Mouse (Mus musculus) limb, embryonic 12.5 days (tissue): ENCODE data around the gene Olfr110. TPM values are rescaled to one million over a fixed set of nuclear protein-coding genes. Genes with fewer than 3 reads are reported as not detected.
"Not testable (repeated sequence)": the region's sequence is repeated elsewhere in the genome, so short reads cannot be mapped to it uniquely, and the experiment has no call there.

Source experiments
- ATAC-seq: fragments of 200-750 bp; cut with Nextera tagmentation; 2 replicates; pipeline ENCODE4 v1.8.0; 2017; ENCODE audit warnings: low read depth, moderate TSS enrichment; ENCODE audit not compliant: insufficient number of reproducible peaks, insufficient read depth, low FRiP score, low TSS enrichment
- H3K27ac ChIP-seq: fragments of 300-500 bp; sonication (generic); 2 replicates; pipeline ENCODE4 v1.5.1; 2016; ENCODE audit warnings: mild to moderate bottlenecking, moderate library complexity
- H3K27me3 ChIP-seq: fragments of 300-500 bp; sonication (generic); 2 replicates; pipeline ENCODE4 v1.6.1; 2016; ENCODE audit warnings: mild to moderate bottlenecking, moderate library complexity
- H3K36me3 ChIP-seq: fragments of 300-500 bp; sonication (generic); 2 replicates; pipeline ENCODE4 v1.6.1; 2016; ENCODE audit warnings: mild to moderate bottlenecking, moderate library complexity
- H3K4me1 ChIP-seq: fragments of 300-500 bp; sonication (generic); replicated peaks from 2 replicates; pipeline ENCODE4 v1.6.1; 2016
- H3K4me2 ChIP-seq: fragments of 300-500 bp; sonication (generic); 2 replicates; pipeline ENCODE4 v1.6.1; 2016; ENCODE audit warnings: mild to moderate bottlenecking, moderate library complexity
- H3K4me3 ChIP-seq: fragments of 300-500 bp; sonication (generic); replicated peaks from 2 replicates; pipeline ENCODE4 v1.5.1; 2016; ENCODE audit warnings: mild to moderate bottlenecking
- H3K9ac ChIP-seq: fragments of 300-500 bp; sonication (generic); replicated peaks from 2 replicates; pipeline ENCODE4 v1.6.1; 2016; ENCODE audit warnings: mild to moderate bottlenecking, moderate library complexity
- H3K9me3 ChIP-seq: fragments of 300-500 bp; sonication (generic); 2 replicates; pipeline ENCODE4 v1.6.1; 2016; ENCODE audit warnings: mild to moderate bottlenecking, moderate library complexity
- WGBS: fragments of 180-500 bp; shearing (Covaris S2); methylation state at CpG from one replicate; pipeline ENCODE4 v1.1.7; 2016; 5-methylcytosine and 5-hydroxymethylcytosine counted together
- polyA plus RNA-seq: library from polyadenylated mRNA; unstranded; fragments of >200 nt; fragmentation: Nextera tagmentation; extraction: Ambion mirVana; gene quantifications from 2 replicates; pipeline ENCODE4 v1.2.1, GENCODE M21; 2016

Gene Olfr110
- polyA plus RNA-seq = not detected in 2 replicates

DNA sequence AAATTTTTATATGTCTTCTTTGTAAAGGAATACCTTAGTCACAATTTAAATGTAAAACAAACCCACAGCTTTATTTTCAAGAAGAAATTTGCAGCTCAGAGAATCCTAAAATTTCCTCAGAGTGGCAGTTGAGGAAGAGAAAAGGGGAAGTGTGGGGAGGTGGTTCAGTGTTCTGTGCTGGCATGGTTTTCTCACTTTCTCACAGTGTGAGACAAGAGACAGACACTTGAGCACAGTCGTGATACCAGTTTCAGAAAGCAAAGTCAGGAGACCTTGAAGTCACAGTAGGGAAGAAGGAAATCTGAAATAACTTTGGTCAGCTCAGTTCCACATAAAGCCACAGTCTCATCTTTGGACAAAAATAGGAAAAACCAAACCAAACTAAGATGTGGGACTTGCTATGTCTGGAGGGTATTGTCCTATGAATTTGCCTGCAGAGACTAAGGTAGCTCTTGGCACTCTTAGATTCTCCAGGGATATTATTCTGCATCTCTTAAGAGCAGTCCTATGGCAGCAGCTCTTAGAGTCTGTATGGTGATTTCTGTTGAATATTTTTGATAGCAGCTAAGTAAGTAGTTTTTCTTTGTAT lies at the start of gene Olfr110:
Gene Olfr110 (plus strand): TSS at position 539 of the 589 bp plus-strand sequence.
- 43% methylated on average over 1 of the region's 1 CpGs for WGBS
- H3K9me3 ChIP-seq = no peaks in the 10 kb centered on the region
- no peaks in the 10 kb centered on the region for H3K4me1 ChIP-seq
- no peaks in the 10 kb centered on the region for H3K36me3 ChIP-seq
- H3K4me2 ChIP-seq = no peak within 1 kb of the TSS
- H3K4me3 ChIP-seq = no peak within 1 kb of the TSS
- H3K27ac ChIP-seq = no peak within 1 kb of the TSS
- no peak for ATAC-seq
- no peak within 1 kb of the TSS for H3K9ac ChIP-seq
- H3K27me3 ChIP-seq = no peaks in the 10 kb centered on the region

DNA sequence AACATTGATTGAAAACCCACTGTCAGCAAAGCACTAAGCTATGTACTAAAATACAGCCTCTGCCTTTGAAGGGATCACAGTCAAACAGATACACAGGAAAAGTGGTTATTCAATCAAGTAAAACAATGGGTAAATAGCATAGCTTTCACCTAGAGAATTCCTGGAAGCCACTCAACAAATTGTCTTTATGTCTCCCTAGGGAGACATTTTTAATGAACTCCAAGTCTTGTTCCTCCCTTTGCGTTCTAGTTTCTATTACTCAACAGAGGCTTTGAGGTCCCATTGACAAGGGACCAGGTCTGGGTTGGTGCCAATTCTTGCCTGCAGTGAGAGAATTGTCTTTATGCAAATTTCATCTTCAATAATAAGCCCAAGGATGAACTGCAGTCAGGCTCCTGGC lies 47.1 kb upstream of the Olfr110 start, which contains the start of gene Olfr108:
Gene Olfr108 (plus strand): TSS at position 301 of the 400 bp plus-strand sequence.
- Histone ChIP-seq H3K27ac (no peak within 1 kb of the TSS), H3K4me3 (no peak within 1 kb of the TSS), H3K36me3 (no peaks in the 10 kb centered on the region), H3K9me3 (peaks cover 5% of the 10 kb centered on the region; the same call in 1 of the 2 replicates), H3K4me1 (no peaks in the 10 kb centered on the region), H3K9ac (no peak within 1 kb of the TSS), H3K27me3 (no peaks in the 10 kb centered on the region), H3K4me2 (no peak within 1 kb of the TSS)
- 94% methylated on average over 1 of the region's 1 CpGs for WGBS
- ATAC-seq = no peak

DNA sequence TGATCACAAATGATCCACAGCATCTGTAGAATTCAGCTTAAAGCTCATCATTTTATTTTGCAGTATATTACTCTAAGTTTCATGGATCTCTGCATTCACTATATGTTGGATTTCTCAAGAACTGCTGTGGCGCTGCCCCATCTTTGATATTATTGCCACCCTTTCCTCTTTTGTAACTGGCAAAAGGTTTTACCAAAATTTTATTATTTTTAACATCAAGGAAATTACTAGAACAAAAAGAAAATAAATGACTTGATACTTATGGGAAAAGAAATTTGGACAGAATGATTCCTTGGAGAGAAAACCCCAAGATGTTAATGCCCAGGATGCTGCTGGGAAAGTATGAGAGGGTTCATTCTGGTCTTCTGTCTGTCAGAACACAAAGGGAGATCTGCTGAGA lies 33.7 kb upstream of the Olfr110 start, which contains the start of gene Olfr109:
Gene Olfr109 (plus strand): TSS at position 301 of the 400 bp plus-strand sequence.
- no peaks in the 10 kb centered on the region for H3K36me3 ChIP-seq
- ATAC-seq = no peak
- H3K4me3 ChIP-seq = no peak within 1 kb of the TSS
- WGBS = 88% methylated on average over 1 of the region's 1 CpGs
- H3K27ac ChIP-seq = no peak within 1 kb of the TSS
- no peaks in the 10 kb centered on the region for H3K27me3 ChIP-seq
- H3K9me3 ChIP-seq = no peaks in the 10 kb centered on the region
- no peak within 1 kb of the TSS for H3K4me2 ChIP-seq
- H3K4me1 ChIP-seq = no peaks in the 10 kb centered on the region
- H3K9ac ChIP-seq = no peak within 1 kb of the TSS

DNA sequence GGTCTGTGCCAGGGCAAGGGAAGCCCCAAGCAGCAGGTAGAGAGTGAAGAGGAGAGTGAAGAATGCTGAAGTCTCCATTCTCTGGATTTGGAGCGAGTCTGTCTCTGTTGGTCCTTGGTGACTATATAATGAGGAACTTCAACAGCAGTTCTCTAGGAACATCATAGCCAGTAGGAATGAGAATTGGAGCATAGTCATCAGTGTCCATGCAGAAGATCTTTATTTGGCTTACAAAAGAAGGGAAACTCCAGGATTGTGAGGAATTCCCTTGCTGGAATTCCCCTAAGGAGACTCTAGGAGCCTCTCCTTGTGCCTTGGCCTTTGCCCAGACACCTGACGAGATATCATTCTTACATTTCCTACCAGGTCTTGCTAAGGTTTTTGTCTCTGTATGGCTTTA lies 8.8 kb upstream of the Olfr110 start, which contains the start of gene H2-M2:
Gene H2-M2 (minus strand): TSS at position 101 of the 400 bp plus-strand sequence.
- H3K27ac ChIP-seq = no peak within 1 kb of the TSS
- ATAC-seq = no peak
- no peak within 1 kb of the TSS for H3K9ac ChIP-seq
- peaks cover 11% of the 10 kb centered on the region; the same call in 1 of the 2 replicates for H3K9me3 ChIP-seq
- no peaks in the 10 kb centered on the region for H3K27me3 ChIP-seq
- no peak within 1 kb of the TSS for H3K4me3 ChIP-seq
- no peaks in the 10 kb centered on the region for H3K36me3 ChIP-seq
- WGBS = 82% methylated on average over 2 of the region's 2 CpGs
- H3K4me1 ChIP-seq = no peaks in the 10 kb centered on the region
- H3K4me2 ChIP-seq = no peak within 1 kb of the TSS

DNA sequence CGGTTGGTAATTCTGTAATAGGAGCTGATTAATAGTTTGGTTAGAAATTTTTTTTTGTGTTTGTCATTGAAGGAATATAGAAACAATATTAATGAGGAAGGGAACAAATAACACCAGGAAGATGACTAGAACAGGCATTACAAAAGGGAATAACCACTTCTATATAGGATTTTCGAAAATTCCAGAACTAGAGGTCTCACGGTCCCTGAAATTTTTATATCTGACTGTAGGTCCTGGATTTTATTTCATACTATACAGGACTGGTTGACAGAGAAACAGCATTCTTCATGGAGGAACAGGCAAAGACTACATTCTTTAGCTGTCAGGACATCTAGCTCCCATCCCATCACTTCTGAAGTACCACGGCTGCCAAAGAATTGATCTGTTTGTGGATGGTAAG lies 15.5 kb downstream of the Olfr110 start, which contains the start of gene Olfr111:
Gene Olfr111 (plus strand): TSS at position 301 of the 400 bp plus-strand sequence.
- H3K36me3 ChIP-seq = no peaks in the 10 kb centered on the region
- no peak within 1 kb of the TSS for H3K9ac ChIP-seq
- no peak within 1 kb of the TSS for H3K27ac ChIP-seq
- ATAC-seq = no peak
- H3K4me2 ChIP-seq = no peak within 1 kb of the TSS
- no peak within 1 kb of the TSS for H3K4me3 ChIP-seq
- WGBS = 89% methylated on average over 4 of the region's 4 CpGs
- H3K4me1 ChIP-seq = no peaks in the 10 kb centered on the region
- H3K9me3 ChIP-seq = no peaks in the 10 kb centered on the region
- H3K27me3 ChIP-seq = no peaks in the 10 kb centered on the region

DNA sequence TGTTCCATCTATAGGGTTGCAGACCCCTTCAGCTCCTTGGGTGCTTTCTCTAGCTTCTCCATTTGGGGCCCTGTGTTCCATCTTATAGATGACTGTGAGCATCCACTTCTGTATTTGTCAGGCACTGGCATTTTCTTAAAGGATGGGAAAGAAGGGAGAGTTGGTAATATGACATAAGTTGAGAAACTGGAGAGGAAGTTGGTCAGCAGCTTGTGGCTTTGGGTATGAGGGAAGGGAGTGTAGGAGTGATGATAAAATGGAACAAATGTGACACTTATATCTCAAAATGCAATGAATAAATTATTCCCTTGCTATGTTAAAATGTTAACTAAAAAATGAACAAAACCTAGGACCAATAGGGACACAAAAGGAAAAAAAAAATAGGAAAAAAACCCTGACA lies 32.3 kb downstream of the Olfr110 start:
- H3K9me3 ChIP-seq, H3K27ac ChIP-seq, H3K4me1 ChIP-seq, H3K4me2 ChIP-seq, H3K36me3 ChIP-seq, H3K4me3 ChIP-seq, H3K27me3 ChIP-seq, H3K9ac ChIP-seq, ATAC-seq: not testable (repeated sequence)

DNA sequence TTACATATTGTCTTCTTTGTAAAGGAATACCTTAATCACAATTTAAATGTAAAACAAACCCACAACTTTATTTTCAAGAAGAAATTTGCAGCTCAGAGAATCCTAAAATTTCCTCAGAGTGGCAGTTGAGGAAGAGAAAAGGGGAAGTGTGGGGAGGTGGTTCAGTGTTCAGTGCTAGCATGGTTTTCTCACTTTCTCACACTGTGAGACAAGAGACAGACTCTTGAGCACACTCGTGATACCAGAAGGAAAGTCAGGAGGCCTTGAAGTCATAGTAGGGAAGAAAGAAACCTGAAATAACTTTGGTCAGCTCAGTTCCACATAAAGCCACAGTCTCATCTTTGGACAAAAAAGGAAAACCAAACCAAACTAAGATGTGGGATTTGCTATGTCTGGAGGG lies 33.2 kb downstream of the Olfr110 start:
- not testable (repeated sequence) for H3K4me2 ChIP-seq, H3K36me3 ChIP-seq, H3K9ac ChIP-seq, H3K4me1 ChIP-seq, H3K27me3 ChIP-seq, H3K9me3 ChIP-seq, H3K27ac ChIP-seq, ATAC-seq, H3K4me3 ChIP-seq
- 61% methylated on average over 1 of the region's 1 CpGs for WGBS

DNA sequence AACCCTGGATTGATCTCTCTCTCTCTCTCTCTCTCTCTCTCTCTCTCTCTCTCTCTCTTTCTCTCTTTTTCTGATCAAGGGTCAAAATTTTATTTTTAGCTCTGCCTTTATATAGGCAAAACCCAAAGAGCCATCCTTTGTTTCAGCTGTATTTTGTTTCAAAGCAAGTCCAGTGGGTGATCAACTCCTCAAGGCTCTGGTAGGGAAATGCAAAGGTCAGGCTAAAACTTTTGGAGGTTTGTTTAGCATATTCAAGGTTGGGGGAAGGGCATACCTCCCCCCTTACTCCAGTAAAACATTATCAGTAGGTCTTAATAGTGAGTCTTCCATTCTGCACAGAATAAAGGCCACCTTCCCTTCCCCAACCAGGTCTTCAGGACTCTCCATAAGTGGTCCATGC lies 42.9 kb downstream of the Olfr110 start:
- Histone ChIP-seq H3K4me2 (no peak overlapping the region), H3K9me3 (no peaks in the 10 kb centered on the region), H3K4me3 (no peak overlapping the region), H3K27ac (no peak overlapping the region), H3K9ac (no peak overlapping the region), H3K4me1 (no peaks in the 10 kb centered on the region), H3K36me3 (no peaks in the 10 kb centered on the region), H3K27me3 (no peaks in the 10 kb centered on the region)
- ATAC-seq = no peak

DNA sequence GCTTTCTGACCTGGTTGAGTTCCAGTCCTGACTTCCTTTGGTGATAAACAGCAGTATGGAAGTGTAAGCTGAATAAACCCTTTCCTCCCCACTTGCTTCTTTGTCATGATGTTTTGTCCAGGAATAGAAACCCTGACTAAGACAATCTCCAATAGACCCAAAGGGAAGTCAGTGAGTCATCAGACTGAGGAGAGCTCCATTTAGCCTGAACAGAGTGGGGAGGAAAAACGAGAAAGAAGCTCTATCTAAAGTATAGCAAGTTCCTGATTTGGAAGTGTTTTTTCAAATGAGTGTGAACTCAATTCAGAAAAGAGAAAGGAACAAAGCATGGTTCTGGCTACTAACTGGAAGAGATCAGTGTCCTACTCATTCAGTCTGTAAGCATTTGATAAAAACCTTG lies 46.1 kb downstream of the Olfr110 start:
- ATAC-seq, H3K9ac ChIP-seq, H3K4me1 ChIP-seq, H3K9me3 ChIP-seq, H3K27me3 ChIP-seq, H3K4me3 ChIP-seq, H3K36me3 ChIP-seq, H3K4me2 ChIP-seq, H3K27ac ChIP-seq: not testable (repeated sequence)
- WGBS = 56% methylated on average over 1 of the region's 1 CpGs

DNA sequence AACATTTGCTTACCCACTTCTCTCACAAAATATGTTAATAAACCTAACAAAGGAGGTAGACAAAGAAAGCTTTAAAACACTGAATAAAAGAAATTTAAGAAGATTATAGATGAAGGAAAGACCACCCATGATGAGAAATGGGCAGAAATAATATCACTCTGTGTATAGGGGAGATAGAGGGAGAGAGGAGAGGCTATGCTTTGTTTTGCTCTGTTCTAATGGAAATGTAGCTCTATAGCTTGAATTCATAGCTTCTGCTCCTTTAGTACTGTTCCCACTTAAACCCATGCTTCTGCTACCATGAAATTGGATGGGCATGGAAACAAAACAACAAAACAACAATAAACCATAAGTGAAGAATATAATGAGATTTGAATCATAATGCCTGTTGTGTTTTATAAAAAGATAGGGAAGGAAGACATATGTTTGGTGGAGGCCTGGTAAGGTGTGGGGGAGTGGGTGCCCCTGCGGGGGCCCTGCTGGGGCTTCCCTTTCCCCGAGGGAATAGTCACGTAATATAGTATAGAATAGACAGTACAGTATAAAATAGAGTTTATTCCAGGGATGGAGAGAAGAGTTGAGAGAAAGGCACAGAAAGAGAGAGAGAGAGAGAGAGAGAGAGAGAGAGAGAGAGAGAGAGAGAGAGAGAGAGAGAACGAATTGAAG lies 49.3 kb downstream of the Olfr110 start:
- Histone ChIP-seq H3K27ac (no peak overlapping the region), H3K4me1 (no peaks in the 10 kb centered on the region), H3K4me2 (no peak overlapping the region), H3K4me3 (no peak overlapping the region), H3K9ac (no peak overlapping the region), H3K36me3 (no peaks in the 10 kb centered on the region), H3K9me3 (no peaks in the 10 kb centered on the region), H3K27me3 (no peaks in the 10 kb centered on the region)
- ATAC-seq = no peak
- WGBS = 76% methylated on average over 4 of the region's 4 CpGs

DNA sequence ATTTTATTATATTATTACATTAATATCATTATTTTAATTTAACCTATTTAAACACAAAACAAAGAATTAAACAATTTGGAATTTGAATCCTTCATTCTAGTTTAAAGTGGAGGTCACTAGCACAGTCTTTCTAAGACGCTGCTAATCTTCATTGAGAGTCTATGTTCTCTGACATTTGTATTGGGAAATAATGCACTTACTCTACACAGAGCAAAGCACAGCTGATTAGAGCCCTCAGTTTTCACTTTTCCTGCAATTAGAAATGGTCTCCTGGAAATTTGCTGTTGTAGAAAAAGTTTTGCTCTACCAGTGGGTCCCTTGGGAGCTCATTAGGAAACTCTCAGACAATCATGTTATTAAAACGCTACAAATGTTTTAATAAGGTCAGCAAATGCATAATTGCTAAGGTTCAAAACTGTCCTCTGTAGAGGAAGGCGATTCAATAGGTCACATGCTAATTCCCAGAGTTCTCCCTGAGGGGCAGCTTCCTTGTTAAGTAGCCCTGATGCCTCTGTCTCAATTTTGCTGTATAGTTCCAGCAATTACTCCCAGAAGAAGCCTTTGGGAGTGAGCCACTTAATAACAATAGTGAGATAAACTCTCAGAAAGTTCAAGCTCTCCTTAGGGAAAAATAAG lies 51.6 kb downstream of the Olfr110 start:
- Histone ChIP-seq H3K27me3 (no peaks in the 10 kb centered on the region), H3K9ac (no peak overlapping the region), H3K36me3 (no peaks in the 10 kb centered on the region), H3K4me2 (no peak overlapping the region), H3K9me3 (no peaks in the 10 kb centered on the region), H3K4me1 (no peaks in the 10 kb centered on the region), H3K27ac (no peak overlapping the region), H3K4me3 (no peak overlapping the region)
- WGBS = 55% methylated on average over 3 of the region's 3 CpGs
- no peak for ATAC-seq
